Mouse (Mus musculus): ENCODE measurements at regions not wholly inside any gene's neighbourhood (a gene's known extent, or its start where the extent isn't known, plus 50 kb on each side); places are given as distances from the start of the nearest gene placed in this dataset.

DNA sequence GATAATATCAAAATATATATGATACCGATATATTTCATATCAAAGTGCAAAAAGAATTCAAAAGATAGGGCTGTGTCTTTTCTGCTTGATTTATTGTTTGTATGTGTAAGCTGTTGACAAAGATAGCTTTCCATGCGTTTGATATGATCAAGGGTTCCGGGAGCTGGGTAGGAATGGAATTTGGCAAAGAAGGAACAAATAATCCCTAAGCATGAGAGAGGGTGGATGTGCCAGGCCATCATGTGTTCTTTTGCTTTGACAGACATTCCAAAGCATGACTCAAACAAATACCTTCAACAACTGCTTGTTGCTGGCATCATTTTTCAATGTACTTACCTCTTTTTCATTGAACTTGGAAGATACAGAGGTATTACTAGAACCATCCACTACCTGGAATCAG is 246.9 kb upstream of the Zfp930 start:
- TF ChIP-seq POLR2A (IDR thresholded peaks at IDR 0.05; ENCODE audit: insufficient read depth, low read depth, low read length) (no peak), EP300 (IDR thresholded peaks at IDR 0.05; ENCODE audit: insufficient read depth, low read depth, low read length) (no peak), CTCF (IDR thresholded peaks at IDR 0.05) (no peak)
